Mouse (Mus musculus) thymus, adult 2 months (tissue): ENCODE measurements around the gene Sult1a1.
A peak's percentile ranks its signal among the peaks of the same experiment; 100 is the strongest.

Experiments
- CTCF ChIP-seq: fragments of 200-500 bp; IDR thresholded peaks from 2 replicates; pipeline ENCODE4 v1.5.1; 2012; ENCODE audit warnings: mild to moderate bottlenecking, control low read depth, low read length, moderate library complexity, borderline replicate concordance; ENCODE audit not compliant: control insufficient read depth, poor library complexity, insufficient read depth; ENCODE audit errors: extremely low read depth
- POLR2A ChIP-seq: fragments of 200-500 bp; IDR thresholded peaks from 2 replicates; pipeline ENCODE4 v1.6.1; 2012; ENCODE audit warnings: mild to moderate bottlenecking, low read length, control low read depth, moderate library complexity; ENCODE audit not compliant: control insufficient read depth, poor library complexity, insufficient read depth; ENCODE audit errors: extremely low read depth

GRCm38 (mm10) chr7:126701070-126701469 lies 24.8 kb upstream of the Sult1a1 start:
- TF ChIP-seq POLR2A (no peak), CTCF (peak; percentile 93; the same call in 1 of the 2 replicates)
